In the genomic region with DNA sequence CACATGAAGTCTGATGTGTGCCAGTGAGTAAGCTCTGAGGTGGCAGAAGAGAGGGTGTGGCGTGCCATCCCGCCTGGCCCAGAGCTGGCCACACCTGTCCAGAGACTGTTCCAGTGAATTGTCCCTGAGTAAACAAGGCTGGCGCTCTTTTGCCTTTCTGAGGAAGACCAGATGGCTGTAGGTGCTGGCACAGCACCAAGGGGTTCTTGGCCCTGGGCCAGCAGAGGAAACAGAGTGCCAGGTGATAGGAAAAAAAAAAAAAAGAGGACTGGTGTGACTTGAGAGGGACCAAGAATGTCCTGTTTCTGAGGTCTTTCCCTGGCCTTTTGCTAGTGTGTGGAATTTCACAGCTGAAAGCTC, we compare ENCODE assay signal across 8 mouse cellular contexts. TPM values are rescaled to one million over a fixed set of nuclear protein-coding genes. Genes with fewer than 3 reads are reported as not detected.
A peak's percentile ranks its signal among the peaks of the same experiment; 100 is the strongest.
DNase-seq lines count a peak whose midpoint lies in the region; ATAC-seq and TF ChIP-seq lines count a peak whose summit lies in the region.

No protein-coding gene starts in this region.

- DNase-seq in left cerebral cortex, postnatal 4 days = peak; percentile 77
- no peak for DNase-seq in left cerebral cortex, postnatal 14 days (ENCODE audit: low spot score in 2 of 2)
- DNase-seq in cerebellum, adult 11 months = peak; percentile 78
- DNase-seq in heart, postnatal 14 days = peak; percentile 34 to 44
- no peak for DNase-seq in limb, embryonic 14.5 days (ENCODE audit: low spot score)
- no peak for DNase-seq in left cerebral cortex, adult 8-10 months (ENCODE audit: low spot score in 2 of 2)
- no peak for DNase-seq in spleen, adult 18-20 months

- H3K27me3 ChIP-seq in limb, embryonic 14.5 days (ENCODE audit: control insufficient read depth, insufficient read depth, low read length) = no peaks in the 10 kb centered on the region
- no peaks in the 10 kb centered on the region for H3K27me3 ChIP-seq in stomach, embryonic 15.5 days (replicated peaks)

- no peak overlapping the region for H3K4me2 ChIP-seq in limb, embryonic 14.5 days (replicated peaks; ENCODE audit: low read depth, low read length, severe bottlenecking)
- peak overlapping the region; percentile 8; the same call in 1 of the 2 replicates for H3K4me2 ChIP-seq in stomach, embryonic 15.5 days

- 48% methylated on average over 3 of the region's 3 CpGs for WGBS in limb, embryonic 14.5 days
- WGBS in stomach, embryonic 15.5 days = 46% methylated on average over 3 of the region's 3 CpGs

- no peak overlapping the region for H3K4me3 ChIP-seq in limb, embryonic 14.5 days (replicated peaks; ENCODE audit: low read length)
- H3K4me3 ChIP-seq in stomach, embryonic 15.5 days (replicated peaks) = no peak overlapping the region

- H3K9ac ChIP-seq in limb, embryonic 14.5 days (ENCODE audit: low read depth, low read length, severe bottlenecking) = peak overlapping the region; percentile 7; the same call in 1 of the 2 replicates
- no peak overlapping the region for H3K9ac ChIP-seq in stomach, embryonic 15.5 days

- H3K36me3 ChIP-seq in limb, embryonic 14.5 days (ENCODE audit: control insufficient read depth, insufficient read depth, low read length) = peaks cover 19% of the 10 kb centered on the region
- peaks cover 3% of the 10 kb centered on the region; the same call in 1 of the 2 replicates for H3K36me3 ChIP-seq in stomach, embryonic 15.5 days

- H3K27ac ChIP-seq in limb, embryonic 14.5 days (replicated peaks; ENCODE audit: low read depth, low read length) = 0 out of 2 replicates have a peak overlapping the region, but pooled peaks have one; percentile 45
- peak overlapping the region; percentile 65 for H3K27ac ChIP-seq in stomach, embryonic 15.5 days

- H3K9me3 ChIP-seq in limb, embryonic 14.5 days (ENCODE audit: control insufficient read depth, low read length) = no peaks in the 10 kb centered on the region
- no peaks in the 10 kb centered on the region for H3K9me3 ChIP-seq in stomach, embryonic 15.5 days

- intact Hi-C loops in left cerebral cortex, postnatal 4 days (cut with DNase I) = no loop called here
- intact Hi-C loops in left cerebral cortex, postnatal 14 days (cut with DNase I) = no loop called here
- intact Hi-C loops in heart, postnatal 14 days (cut with DNase I) = no loop called here

- no peak for TF ChIP-seq POLR2A in limb, embryonic 14.5 days (IDR thresholded peaks at IDR 0.05; ENCODE audit: borderline replicate concordance, extremely low read depth, insufficient read depth, insufficient read length)

- no peak for ATAC-seq in limb, embryonic 14.5 days (ENCODE audit: low FRiP score, low read depth)
- ATAC-seq in stomach, embryonic 15.5 days (ENCODE audit: insufficient read depth, low FRiP score, low read depth) = peak; percentile 75; the same call in 1 of the 2 replicates

- H3K4me1 ChIP-seq in limb, embryonic 14.5 days (ENCODE audit: control insufficient read depth, insufficient read depth, low read length) = peaks cover 13% of the 10 kb centered on the region
- H3K4me1 ChIP-seq in stomach, embryonic 15.5 days = peaks cover 12% of the 10 kb centered on the region; the same call in 1 of the 2 replicates

RNA-seq across cellular contexts. Expression of a gene that starts 43.3 kb away (rescaled TPM):
- total RNA-seq in left cerebral cortex, postnatal 4 days (2021) = 100 to 1,000 TPM; 206 to 208 TPM
- 100 to 1,000 TPM; 182 to 190 TPM for total RNA-seq in left cerebral cortex, postnatal 14 days (2021)
- 100 to 1,000 TPM; 168 to 179 TPM for total RNA-seq in heart, postnatal 14 days (2021)
- polyA plus RNA-seq in limb, embryonic 14.5 days (2012; rRNA removed) = 333 and 395 TPM in 2 replicates
- polyA plus RNA-seq in limb, embryonic 14.5 days (2014; fragmentation: Nextera tagmentation; extraction: Ambion mirVana) = 445 and 455 TPM in 2 replicates
- polyA plus RNA-seq in stomach, embryonic 15.5 days (2015; fragmentation: Nextera tagmentation; extraction: Ambion mirVana) = 518 and 529 TPM in 2 replicates
- total RNA-seq in left cerebral cortex, adult 8-10 months (2022) = 100 to 1,000 TPM; 179 to 184 (median 180) TPM

RNA-seq across cellular contexts. Expression of a gene that starts 58.5 kb away (rescaled TPM):
- 1 to 10 TPM; 1.1 to 1.7 TPM for total RNA-seq in left cerebral cortex, postnatal 4 days (2021)
- total RNA-seq in left cerebral cortex, postnatal 14 days (2021) = 1 to 10 TPM; 1.5 to 1.7 TPM
- under 1 TPM in 1 of 2 experiments, not detected in 1; 0.27 TPM for total RNA-seq in heart, postnatal 14 days (2021)
- polyA plus RNA-seq in limb, embryonic 14.5 days (2012; rRNA removed) = 19.9 and 34.8 TPM in 2 replicates
- polyA plus RNA-seq in limb, embryonic 14.5 days (2014; fragmentation: Nextera tagmentation; extraction: Ambion mirVana) = 66.2 and 100.0 TPM in 2 replicates
- 30.9 and 104 TPM in 2 replicates for polyA plus RNA-seq in stomach, embryonic 15.5 days (2015; fragmentation: Nextera tagmentation; extraction: Ambion mirVana)
- total RNA-seq in left cerebral cortex, adult 8-10 months (2022) = 1 to 10 TPM; 1.5 to 2.1 (median 2.0) TPM

Comparison
In these comparisons a context has a peak if more than half of its experiments do, and no peak if none do; other contexts are left out.
1. DNase-seq: peak in left cerebral cortex, postnatal 4 days (single experiment), cerebellum, adult 11 months (single experiment) and heart, postnatal 14 days (2 of 2); none in left cerebral cortex, postnatal 14 days (0 of 2), limb, embryonic 14.5 days (single experiment), left cerebral cortex, adult 8-10 months (0 of 2) and spleen, adult 18-20 months (0 of 2).